Mouse (Mus musculus) heart, embryonic 14.5 days (tissue): Measurements from ENCODE around the gene Vmn2r4. TPM values are rescaled to one million over a fixed set of nuclear protein-coding genes. Genes with fewer than 3 reads are reported as not detected.

ENCODE experiments used
- polyA plus RNA-seq: library from polyadenylated mRNA; unstranded; fragments of >200 nt; fragmentation: Nextera tagmentation; extraction: Ambion mirVana; gene quantifications from 2 replicates; pipeline ENCODE4 v1.2.1, GENCODE M21; 2014

Gene Vmn2r4
- polyA plus RNA-seq, 1 experiment from 2014 or later = not detected

Other genes starting within 250 kb of the Vmn2r4 start
- not detected in 2 replicates for gene Vmn2r3, start 125.7 kb downstream of the Vmn2r4 start, polyA plus RNA-seq
- gene Vmn2r5, start 94.5 kb upstream of the Vmn2r4 start, polyA plus RNA-seq = not detected in 2 replicates
- not detected in 2 replicates for gene Vmn2r6, start 150.5 kb upstream of the Vmn2r4 start, polyA plus RNA-seq